Mouse (Mus musculus) kidney, adult 2 months (tissue): ENCODE results near the gene Erbb4. TPM values are rescaled to one million over a fixed set of nuclear protein-coding genes. Genes with fewer than 3 reads are reported as not detected.

Experiments
- DNase-seq: peaks from one replicate; pipeline ENCODE4 v3.0.0; 2021
- H3K27ac ChIP-seq: fragments of 200-500 bp; 2 replicates; pipeline ENCODE4 v1.5.1; 2012; ENCODE audit warnings: low read depth, low read length, control low read depth, inconsistent platforms; ENCODE audit not compliant: insufficient read depth
- H3K27me3 ChIP-seq: fragments of 200-500 bp; replicated peaks from 2 replicates; pipeline ENCODE4 v1.6.1; 2012; ENCODE audit warnings: mild to moderate bottlenecking, moderate library complexity, low read length, inconsistent platforms; ENCODE audit not compliant: control insufficient read depth, insufficient read depth
- H3K36me3 ChIP-seq: fragments of 200-500 bp; 2 replicates; pipeline ENCODE4 v1.6.1; 2012; ENCODE audit warnings: mild to moderate bottlenecking, moderate library complexity, low read length, inconsistent platforms; ENCODE audit not compliant: control insufficient read depth, insufficient read depth
- H3K4me1 ChIP-seq: fragments of 200-500 bp; 2 replicates; pipeline ENCODE4 v1.6.1; 2011; ENCODE audit warnings: low read length; ENCODE audit not compliant: control insufficient read depth, insufficient read depth
- H3K4me3 ChIP-seq: fragments of 200-500 bp; 2 replicates; pipeline ENCODE4 v1.5.1; 2011; ENCODE audit warnings: mild to moderate bottlenecking, low read depth, low read length, control low read depth; ENCODE audit not compliant: insufficient read depth
- CTCF ChIP-seq: fragments of 200-500 bp; conservative IDR thresholded peaks from 2 replicates; pipeline ENCODE4 v1.5.1; 2011; ENCODE audit warnings: low read depth, mild to moderate bottlenecking, control low read depth, low read length, moderate library complexity, mixed read lengths; ENCODE audit not compliant: insufficient read depth, insufficient read length
- POLR2A ChIP-seq: fragments of 200-500 bp; IDR thresholded peaks from one replicate; pipeline ENCODE4 v1.6.1; 2011; ENCODE audit warnings: low read depth, low read length, control low read depth
- WGBS: fragments of 180-500 bp; shearing (Covaris S2); methylation state at CpG from one replicate; pipeline ENCODE4 v1.1.7; 2018; 5-methylcytosine and 5-hydroxymethylcytosine counted together
- polyA plus RNA-seq: library from polyadenylated mRNA; depleted of rRNA; stranded (reverse); fragments of >200 nt; gene quantifications from 2 replicates; pipeline ENCODE4 v1.2.3, GENCODE M21; 2012

Gene Erbb4
- polyA plus RNA-seq, 1 experiment, result 1.8 TPM

DNA sequence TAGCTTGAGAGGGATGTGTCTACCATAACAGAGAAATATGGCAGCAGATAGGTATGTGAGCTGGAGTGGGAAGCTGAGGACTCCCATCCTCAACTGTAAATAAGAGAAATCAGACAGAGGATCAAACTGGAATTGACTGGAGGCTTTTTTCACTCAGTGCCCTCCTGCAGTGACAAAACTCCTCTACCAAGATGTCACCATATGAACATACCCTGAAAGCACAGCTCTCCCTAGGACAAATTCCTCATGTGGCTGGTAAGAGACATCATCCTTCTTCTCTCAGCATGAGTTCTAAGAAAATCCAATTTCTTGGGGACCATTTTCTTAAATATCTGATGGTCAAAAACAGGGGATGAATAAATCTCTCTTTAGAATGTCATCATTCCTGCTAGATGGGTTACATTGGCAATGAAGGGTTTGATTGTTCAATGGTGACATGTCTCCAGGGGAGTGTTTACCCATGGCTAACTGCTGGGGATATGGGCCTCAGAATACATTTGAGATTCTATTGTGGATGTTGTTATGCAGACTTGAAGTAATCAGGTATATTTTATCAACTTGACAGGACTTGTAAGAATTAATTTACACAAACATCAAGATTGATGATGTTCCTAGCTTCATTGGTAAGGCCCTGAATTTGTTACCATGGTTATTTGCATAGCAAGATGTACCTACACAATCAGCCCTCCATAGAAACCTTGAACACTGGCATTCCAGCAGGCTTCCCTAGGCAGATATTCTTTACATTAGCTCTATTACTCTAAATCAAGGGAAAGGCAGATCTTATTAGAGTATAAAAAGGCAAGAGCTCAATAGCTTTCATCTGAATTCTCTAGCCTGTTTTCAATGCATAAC, 1083.5 kb downstream of the Erbb4 start:
- no peak overlapping the region for H3K27ac ChIP-seq
- no peaks in the 10 kb centered on the region for H3K4me1 ChIP-seq
- no peaks in the 10 kb centered on the region for H3K27me3 ChIP-seq
- H3K4me3 ChIP-seq, result no peak overlapping the region
- H3K36me3 ChIP-seq, result no peaks in the 10 kb centered on the region
- no peak for TF ChIP-seq CTCF
- TF ChIP-seq POLR2A, result no peak
- no peak for DNase-seq

DNA sequence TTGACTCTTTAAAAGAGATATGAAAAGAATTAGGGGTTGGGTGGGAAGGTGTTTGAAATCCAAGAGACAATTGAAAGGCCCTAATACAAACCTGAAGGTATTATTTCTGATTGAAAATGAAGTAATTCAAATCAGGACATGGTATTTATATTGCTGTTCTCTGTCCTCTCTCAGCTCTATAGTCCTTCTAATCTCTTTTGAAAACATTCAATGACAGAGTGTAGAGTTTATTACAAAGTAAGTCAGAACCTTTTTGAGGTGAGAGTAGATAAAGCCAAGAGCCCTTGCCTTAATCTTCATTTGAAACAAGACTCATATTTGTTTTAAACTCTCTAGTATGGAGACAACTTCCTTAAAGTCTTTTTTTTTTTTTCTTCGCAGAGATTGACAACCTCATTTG, 1087.8 kb downstream of the Erbb4 start:
- 87% methylated on average over 1 of the region's 1 CpGs for WGBS
- TF ChIP-seq CTCF (no peak), POLR2A (no peak)
- DNase-seq, result no peak
- H3K27me3 ChIP-seq, result no peaks in the 10 kb centered on the region
- H3K4me1 ChIP-seq, result no peaks in the 10 kb centered on the region
- H3K4me3 ChIP-seq, result no peak overlapping the region
- no peak overlapping the region for H3K27ac ChIP-seq
- H3K36me3 ChIP-seq, result no peaks in the 10 kb centered on the region

DNA sequence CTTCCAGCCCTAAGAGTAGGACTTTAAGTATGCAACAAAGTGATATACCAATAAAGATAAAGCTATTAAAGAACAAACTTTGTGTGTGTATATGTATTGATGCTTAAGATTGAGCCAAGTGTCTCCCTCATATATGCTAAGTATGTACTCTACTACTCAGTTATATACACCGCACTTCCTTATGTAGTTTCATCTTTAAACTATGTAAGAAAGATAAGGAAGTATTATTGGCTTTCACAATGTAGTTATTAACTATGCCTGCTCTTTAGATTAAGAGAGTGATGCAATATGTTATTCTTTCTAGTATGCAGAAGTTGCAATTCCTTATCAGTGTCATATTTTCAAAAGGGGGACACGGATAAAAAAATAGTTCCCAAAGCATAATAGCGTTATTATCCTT, 1088.2 kb downstream of the Erbb4 start:
- H3K27ac ChIP-seq, result no peak overlapping the region
- H3K4me1 ChIP-seq, result no peaks in the 10 kb centered on the region
- 88% methylated on average over 3 of the region's 3 CpGs for WGBS
- no peaks in the 10 kb centered on the region for H3K36me3 ChIP-seq
- no peak overlapping the region for H3K4me3 ChIP-seq
- TF ChIP-seq POLR2A (no peak), CTCF (no peak)
- H3K27me3 ChIP-seq, result no peaks in the 10 kb centered on the region
- DNase-seq, result no peak
